Mouse (Mus musculus) lung, postnatal 0 days (tissue): Measurements from ENCODE around the gene Gadd45g. TPM values are rescaled to one million over a fixed set of nuclear protein-coding genes. Genes with fewer than 3 reads are reported as not detected.

Experiments used
- ATAC-seq: fragments of 200-750 bp; cut with Nextera tagmentation; 2 replicates; pipeline ENCODE4 v1.8.0; 2017; ENCODE audit warnings: moderate library complexity
- DNase-seq: peaks from one replicate; pipeline ENCODE4 v3.0.0-alpha.2; 2016; ENCODE audit warnings: low spot score
- H3K27ac ChIP-seq: fragments of 300-500 bp; sonication (generic); 2 replicates; pipeline ENCODE4 v1.5.1; 2014; ENCODE audit warnings: antibody characterized with exemption, mild to moderate bottlenecking, low read length, mixed read lengths
- H3K27me3 ChIP-seq: fragments of 300-500 bp; sonication (generic); replicated peaks from 2 replicates; pipeline ENCODE4 v1.6.1; 2014; ENCODE audit warnings: low read length, mixed read lengths; ENCODE audit not compliant: insufficient read depth
- H3K36me3 ChIP-seq: fragments of 300-500 bp; sonication (generic); 2 replicates; pipeline ENCODE4 v1.6.1; 2014; ENCODE audit warnings: low read length, mixed read lengths; ENCODE audit not compliant: insufficient read depth
- H3K4me1 ChIP-seq: fragments of 300-500 bp; sonication (generic); 2 replicates; pipeline ENCODE4 v1.6.1; 2014; ENCODE audit warnings: antibody characterized with exemption, low read depth, low read length, mixed read lengths; ENCODE audit not compliant: insufficient read depth
- H3K4me2 ChIP-seq: fragments of 300-500 bp; sonication (generic); replicated peaks from 2 replicates; pipeline ENCODE4 v1.6.1; 2014; ENCODE audit warnings: low read depth, mild to moderate bottlenecking, low read length, moderate library complexity, mixed read lengths
- H3K4me3 ChIP-seq: fragments of 300-500 bp; sonication (generic); 2 replicates; pipeline ENCODE4 v1.5.1; 2014; ENCODE audit warnings: low read depth, low read length
- H3K9ac ChIP-seq: fragments of 300-500 bp; sonication (generic); replicated peaks from 2 replicates; pipeline ENCODE4 v1.6.1; 2014; ENCODE audit warnings: low read depth, mild to moderate bottlenecking
- H3K9me3 ChIP-seq: fragments of 300-500 bp; sonication (generic); 2 replicates; pipeline ENCODE4 v1.6.1; 2016; ENCODE audit warnings: low read length, mixed read lengths
- CTCF ChIP-seq: IDR thresholded peaks from 2 replicates; pipeline ENCODE4 v1.5.1; 2016; ENCODE audit warnings: antibody characterized with exemption, mild to moderate bottlenecking
- EP300 ChIP-seq: IDR thresholded peaks from 2 replicates; pipeline ENCODE4 v1.6.1; 2016; ENCODE audit warnings: antibody characterized with exemption, mild to moderate bottlenecking, control low read depth
- WGBS: fragments of 180-500 bp; shearing (Covaris S2); extraction: QIAGEN DNeasy Blood & Tissue Kit; methylation state at CpG from one replicate; pipeline ENCODE4 v1.1.7; 2014; 5-methylcytosine and 5-hydroxymethylcytosine counted together
- polyA plus RNA-seq: library from polyadenylated mRNA; unstranded; fragments of >200 nt; fragmentation: Nextera tagmentation; extraction: Ambion mirVana; gene quantifications from 2 replicates; pipeline ENCODE4 v1.2.1, GENCODE M21; 2015

The Gadd45g gene
- 54.7 and 83.4 TPM in 2 replicates for polyA plus RNA-seq

- H3K9ac ChIP-seq = peak within 1 kb of the TSS; percentile 84
- WGBS = 1% methylated on average over 31 of the region's 31 CpGs
- no peaks in the 10 kb centered on the region for H3K36me3 ChIP-seq
- peak; percentile 98 for DNase-seq
- no peaks in the 10 kb centered on the region for H3K27me3 ChIP-seq
- ATAC-seq = peak; percentile 84
- peak within 1 kb of the TSS; percentile 83 for H3K4me3 ChIP-seq
- peak within 1 kb of the TSS; percentile 95 for H3K27ac ChIP-seq
- TF ChIP-seq EP300 = peak; percentile 60
- peak; percentile 36 for TF ChIP-seq CTCF
- peak within 1 kb of the TSS; percentile 77 for H3K4me2 ChIP-seq
- peaks cover 15% of the 10 kb centered on the region; the same call in 1 of the 2 replicates for H3K4me1 ChIP-seq
- H3K9me3 ChIP-seq = no peaks in the 10 kb centered on the region
Measured at GRCm38 (mm10) chr13:51846301-51846867, at the start of gene Gadd45g. TSS of gene Gadd45g (plus strand) at chr13:51846678.

- TF ChIP-seq EP300 (no peak), CTCF (no peak)
- Histone ChIP-seq H3K27ac (no peak overlapping the region), H3K4me2 (no peak overlapping the region), H3K4me1 (no peaks in the 10 kb centered on the region), H3K27me3 (no peaks in the 10 kb centered on the region), H3K9ac (no peak overlapping the region), H3K9me3 (no peaks in the 10 kb centered on the region), H3K36me3 (no peaks in the 10 kb centered on the region), H3K4me3 (no peak overlapping the region)
- DNase-seq (no peak), ATAC-seq (no peak)
- 58% methylated on average over 8 of the region's 8 CpGs for WGBS
Measured at GRCm38 (mm10) chr13:51797899-51798746, 48.4 kb upstream of the Gadd45g start.

GRCm38 (mm10) chr13:51799735-51800522 is 46.5 kb upstream of the Gadd45g start:
- DNase-seq (no peak), ATAC-seq (no peak)
- Histone ChIP-seq H3K9ac (no peak overlapping the region), H3K36me3 (no peaks in the 10 kb centered on the region), H3K27me3 (no peaks in the 10 kb centered on the region), H3K4me1 (no peaks in the 10 kb centered on the region), H3K4me3 (no peak overlapping the region), H3K9me3 (no peaks in the 10 kb centered on the region), H3K4me2 (no peak overlapping the region), H3K27ac (no peak overlapping the region)
- 75% methylated on average over 16 of the region's 16 CpGs for WGBS
- TF ChIP-seq EP300 (no peak), CTCF (no peak)

GRCm38 (mm10) chr13:51800921-51801320 is 45.6 kb upstream of the Gadd45g start:
- ATAC-seq (peak; percentile 35), DNase-seq (peak; percentile 21)
- TF ChIP-seq EP300 (no peak), CTCF (no peak)

GRCm38 (mm10) chr13:51805634-51806033 is 40.8 kb upstream of the Gadd45g start:
- ATAC-seq (no peak), DNase-seq (no peak)
- Histone ChIP-seq H3K4me2 (no peak overlapping the region), H3K4me1 (no peaks in the 10 kb centered on the region), H3K27me3 (no peaks in the 10 kb centered on the region), H3K27ac (no peak overlapping the region), H3K36me3 (no peaks in the 10 kb centered on the region), H3K4me3 (no peak overlapping the region), H3K9ac (no peak overlapping the region), H3K9me3 (no peaks in the 10 kb centered on the region)
- no peak for TF ChIP-seq EP300
- TF ChIP-seq CTCF = no peak
- 63% methylated on average over 4 of the region's 4 CpGs for WGBS

More at GRCm38 (mm10) chr13:51800921-51801320, 45.6 kb upstream of the Gadd45g start:
- Histone ChIP-seq H3K36me3 (no peaks in the 10 kb centered on the region), H3K9me3 (no peaks in the 10 kb centered on the region), H3K4me1 (no peaks in the 10 kb centered on the region), H3K4me3 (no peak overlapping the region), H3K27ac (no peak overlapping the region), H3K27me3 (no peaks in the 10 kb centered on the region), H3K9ac (no peak overlapping the region), H3K4me2 (no peak overlapping the region)
- WGBS = 34% methylated on average over 9 of the region's 9 CpGs

GRCm38 (mm10) chr13:51806220-51806619 is 40.3 kb upstream of the Gadd45g start:
- Histone ChIP-seq H3K27ac (no peak overlapping the region), H3K9ac (no peak overlapping the region), H3K4me3 (no peak overlapping the region), H3K36me3 (no peaks in the 10 kb centered on the region), H3K9me3 (no peaks in the 10 kb centered on the region), H3K4me2 (no peak overlapping the region), H3K4me1 (no peaks in the 10 kb centered on the region), H3K27me3 (no peaks in the 10 kb centered on the region)
- DNase-seq = no peak
- WGBS = 72% methylated on average over 15 of the region's 15 CpGs
- no peak for ATAC-seq
- TF ChIP-seq EP300 = no peak
- TF ChIP-seq CTCF = no peak
